Mouse (Mus musculus): Measurements from ENCODE around the gene Ift122. TPM values are rescaled to one million over a fixed set of nuclear protein-coding genes. Genes with fewer than 3 reads are reported as not detected.
A peak's percentile ranks its signal among the peaks of the same experiment; 100 is the strongest.

Gene Ift122
- polyA plus RNA-seq, 1 experiment from 2014 or later, result 29.4 TPM

DNA sequence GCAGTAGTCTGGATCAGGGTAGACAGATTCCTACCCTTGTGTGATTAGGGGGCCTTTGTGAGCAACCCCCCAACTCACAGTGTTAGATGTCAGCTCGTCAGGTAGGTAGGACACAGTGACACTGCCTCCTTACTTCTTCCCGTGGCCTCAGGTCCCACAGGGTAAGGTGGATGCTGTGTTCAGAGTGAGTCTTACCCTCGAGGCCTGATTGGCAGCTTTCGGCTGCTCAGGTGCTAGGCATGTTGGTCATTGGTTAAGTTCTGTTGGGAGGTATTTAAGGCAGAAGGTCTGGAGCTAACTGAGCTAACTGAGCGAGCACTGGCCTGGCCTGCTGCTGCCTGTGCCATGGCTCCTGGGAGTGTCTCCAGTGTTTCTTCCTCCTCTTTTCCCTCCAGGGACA is 91.4 kb downstream of the Ift122 start, which contains the start of gene H1foo:
Gene H1foo (plus strand): TSS at position 301 of the 400 bp plus-strand sequence.
- 79% methylated on average over 5 of the region's 5 CpGs for WGBS
- Histone ChIP-seq H3K9ac (ENCODE audit: low read length) (no peak within 1 kb of the TSS), H3K4me3 (ENCODE audit: low read depth, low read length) (no peak within 1 kb of the TSS), H3K4me2 (ENCODE audit: low read depth, severe bottlenecking) (no peak within 1 kb of the TSS), H3K27me3 (ENCODE audit: control insufficient read depth, insufficient read depth, low read length) (no peaks in the 10 kb centered on the region), H3K36me3 (ENCODE audit: control insufficient read depth, insufficient read depth, low read length) (no peaks in the 10 kb centered on the region), H3K9me3 (ENCODE audit: control insufficient read depth, low read length) (no peaks in the 10 kb centered on the region), H3K4me1 (ENCODE audit: control insufficient read depth, insufficient read depth, low read length) (no peaks in the 10 kb centered on the region), H3K27ac (replicated peaks; ENCODE audit: low read depth, low read length) (no peak within 1 kb of the TSS)
- no peak for DNase-seq (ENCODE audit: low spot score)
- no peak for ATAC-seq (ENCODE audit: insufficient number of reproducible peaks, low FRiP score, low TSS enrichment, low read depth)

DNA sequence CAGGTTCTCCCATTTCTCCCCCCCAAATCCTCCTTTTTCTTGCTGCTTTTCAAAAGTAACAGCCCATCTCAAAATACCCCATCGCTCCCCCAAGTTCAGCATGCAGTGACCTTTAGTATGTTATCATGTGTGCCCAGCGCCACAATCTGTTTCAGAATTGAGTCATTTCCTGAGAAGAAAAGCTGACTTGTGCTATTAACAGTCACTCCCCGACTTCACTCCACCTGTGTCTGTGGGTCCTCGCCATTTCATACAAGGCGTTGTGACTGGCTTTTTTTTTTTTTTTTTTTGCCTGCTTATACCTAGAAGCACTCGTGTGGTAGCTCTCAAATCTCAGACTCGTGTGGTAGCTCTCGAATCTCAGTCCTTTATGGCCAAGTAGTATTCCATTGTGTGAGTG is 92.4 kb downstream of the Ift122 start:
- WGBS, result 81% methylated on average over 8 of the region's 8 CpGs

DNA sequence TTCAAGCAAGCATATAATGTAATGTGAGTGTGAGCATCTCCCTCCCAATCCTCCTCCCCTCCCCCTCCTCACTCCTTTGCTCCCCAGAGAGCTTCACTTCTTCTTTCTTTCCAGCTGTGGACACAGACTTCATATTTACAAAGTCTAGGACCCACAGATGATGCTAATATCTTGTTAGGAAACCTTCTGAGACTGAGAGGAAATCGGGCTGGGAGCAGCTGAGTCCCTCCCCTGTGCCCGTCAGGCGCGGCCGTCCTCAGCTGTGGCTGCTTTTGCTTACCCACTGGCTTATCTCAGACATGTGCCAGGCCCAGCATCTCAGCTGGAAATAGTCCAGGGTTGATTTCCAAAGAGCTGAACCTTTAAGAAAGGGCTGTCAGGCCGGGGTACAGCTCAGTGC is 93.1 kb downstream of the Ift122 start:
- no peak overlapping the region for H3K4me2 ChIP-seq (ENCODE audit: low read depth, severe bottlenecking)
- 81% methylated on average over 6 of the region's 6 CpGs for WGBS
- ATAC-seq (ENCODE audit: insufficient number of reproducible peaks, low FRiP score, low TSS enrichment, low read depth) (no peak), DNase-seq (ENCODE audit: low spot score) (no peak)
- H3K27me3 ChIP-seq (ENCODE audit: control insufficient read depth, insufficient read depth, low read length), result no peaks in the 10 kb centered on the region
- H3K4me1 ChIP-seq (ENCODE audit: control insufficient read depth, insufficient read depth, low read length), result 0 out of 2 replicates have a peak, but pooled peaks cover 2% of the 10 kb centered on the region
- no peaks in the 10 kb centered on the region for H3K9me3 ChIP-seq (ENCODE audit: control insufficient read depth, low read length)
- H3K9ac ChIP-seq (ENCODE audit: low read length), result no peak overlapping the region
- H3K27ac ChIP-seq (replicated peaks; ENCODE audit: low read depth, low read length), result no peak overlapping the region
- H3K4me3 ChIP-seq (ENCODE audit: low read depth, low read length), result no peak overlapping the region
- no peaks in the 10 kb centered on the region; the same call in 1 of the 2 replicates for H3K36me3 ChIP-seq (ENCODE audit: control insufficient read depth, insufficient read depth, low read length)

More for the DNA sequence above, 92.4 kb downstream of the Ift122 start:
- ATAC-seq (ENCODE audit: insufficient number of reproducible peaks, low FRiP score, low TSS enrichment, low read depth) (no peak), DNase-seq (ENCODE audit: low spot score) (no peak)
- no peaks in the 10 kb centered on the region for H3K36me3 ChIP-seq (ENCODE audit: control insufficient read depth, insufficient read depth, low read length)
- H3K4me2 ChIP-seq (ENCODE audit: low read depth, severe bottlenecking), result no peak overlapping the region
- H3K9ac ChIP-seq (ENCODE audit: low read length), result no peak overlapping the region
- H3K9me3 ChIP-seq (ENCODE audit: control insufficient read depth, low read length), result no peaks in the 10 kb centered on the region
- H3K4me3 ChIP-seq (ENCODE audit: low read depth, low read length), result no peak overlapping the region
- H3K4me1 ChIP-seq (ENCODE audit: control insufficient read depth, insufficient read depth, low read length), result 0 out of 2 replicates have a peak, but pooled peaks cover 2% of the 10 kb centered on the region
- H3K27me3 ChIP-seq (ENCODE audit: control insufficient read depth, insufficient read depth, low read length), result no peaks in the 10 kb centered on the region
- no peak overlapping the region for H3K27ac ChIP-seq (replicated peaks; ENCODE audit: low read depth, low read length)

DNA sequence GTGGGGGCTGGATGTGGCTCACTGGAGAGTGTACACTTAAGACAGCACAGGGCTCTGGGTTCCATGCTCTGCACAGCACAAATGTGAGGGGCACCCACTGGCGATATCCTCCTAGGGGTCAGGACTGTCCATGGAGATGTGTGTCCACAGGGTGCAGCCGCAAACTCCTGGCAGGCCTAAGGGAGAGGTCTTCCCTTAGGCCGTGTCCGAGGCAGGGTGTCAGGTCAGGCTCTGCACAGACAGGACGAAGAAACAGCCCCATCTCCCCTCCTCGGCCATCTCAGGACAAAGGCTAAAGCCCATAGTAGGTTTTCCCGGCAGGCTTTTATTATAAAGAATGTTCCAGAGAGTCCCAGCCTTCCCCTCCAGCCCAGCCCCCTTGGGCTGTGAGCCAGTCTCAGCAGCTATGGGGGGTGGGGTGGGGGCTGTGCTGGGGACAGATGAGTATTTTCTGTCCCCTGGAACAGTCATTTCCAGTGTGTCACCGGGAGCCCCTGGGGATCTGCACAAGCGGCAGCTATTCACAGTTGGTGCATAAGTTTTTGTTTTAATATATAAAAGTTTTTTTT is 101.3 kb downstream of the Ift122 start:
- Histone ChIP-seq H3K27me3 (ENCODE audit: control insufficient read depth, insufficient read depth, low read length) (no peaks in the 10 kb centered on the region), H3K27ac (replicated peaks; ENCODE audit: low read depth, low read length) (no peak overlapping the region)

DNA sequence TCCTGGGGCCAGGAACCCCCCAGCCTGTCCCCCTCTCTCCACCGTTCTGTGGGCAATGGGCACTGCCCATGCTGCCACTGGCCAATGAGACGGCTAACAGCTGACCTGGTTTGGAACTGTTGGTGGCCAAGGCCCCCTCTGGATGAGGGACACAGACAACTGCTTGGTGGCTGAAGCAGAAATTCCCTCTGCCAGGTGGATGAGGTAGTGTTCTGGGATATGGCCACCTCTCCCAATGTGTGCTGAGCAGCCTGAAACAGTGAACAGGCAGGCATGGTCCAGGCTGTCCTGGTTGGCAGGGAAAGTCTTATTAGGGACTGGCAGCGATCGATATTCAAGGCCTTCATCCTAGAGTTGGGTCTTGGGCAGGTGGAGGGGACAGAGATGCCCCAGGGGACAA is 101.9 kb downstream of the Ift122 start:
- DNase-seq (ENCODE audit: low spot score) (no peak), ATAC-seq (ENCODE audit: insufficient number of reproducible peaks, low FRiP score, low TSS enrichment, low read depth) (no peak)
- Histone ChIP-seq H3K4me3 (ENCODE audit: low read depth, low read length) (no peak overlapping the region), H3K27ac (replicated peaks; ENCODE audit: low read depth, low read length) (no peak overlapping the region), H3K27me3 (ENCODE audit: control insufficient read depth, insufficient read depth, low read length) (no peaks in the 10 kb centered on the region), H3K36me3 (ENCODE audit: control insufficient read depth, insufficient read depth, low read length) (no peaks in the 10 kb centered on the region; the same call in 1 of the 2 replicates), H3K9ac (ENCODE audit: low read length) (no peak overlapping the region), H3K4me1 (ENCODE audit: control insufficient read depth, insufficient read depth, low read length) (peaks cover 24% of the 10 kb centered on the region), H3K9me3 (ENCODE audit: control insufficient read depth, low read length) (no peaks in the 10 kb centered on the region), H3K4me2 (ENCODE audit: low read depth, severe bottlenecking) (no peak overlapping the region)
- 91% methylated on average over 4 of the region's 4 CpGs for WGBS

More for the DNA sequence above, 101.3 kb downstream of the Ift122 start:
- Histone ChIP-seq H3K4me2 (ENCODE audit: low read depth, severe bottlenecking) (no peak overlapping the region), H3K4me1 (ENCODE audit: control insufficient read depth, insufficient read depth, low read length) (peaks cover 26% of the 10 kb centered on the region), H3K4me3 (ENCODE audit: low read depth, low read length) (no peak overlapping the region), H3K36me3 (ENCODE audit: control insufficient read depth, insufficient read depth, low read length) (no peaks in the 10 kb centered on the region; the same call in 1 of the 2 replicates), H3K9me3 (ENCODE audit: control insufficient read depth, low read length) (no peaks in the 10 kb centered on the region), H3K9ac (ENCODE audit: low read length) (no peak overlapping the region)
- no peak for ATAC-seq (ENCODE audit: insufficient number of reproducible peaks, low FRiP score, low TSS enrichment, low read depth)
- DNase-seq (ENCODE audit: low spot score), result no peak
- 88% methylated on average over 9 of the region's 9 CpGs for WGBS

DNA sequence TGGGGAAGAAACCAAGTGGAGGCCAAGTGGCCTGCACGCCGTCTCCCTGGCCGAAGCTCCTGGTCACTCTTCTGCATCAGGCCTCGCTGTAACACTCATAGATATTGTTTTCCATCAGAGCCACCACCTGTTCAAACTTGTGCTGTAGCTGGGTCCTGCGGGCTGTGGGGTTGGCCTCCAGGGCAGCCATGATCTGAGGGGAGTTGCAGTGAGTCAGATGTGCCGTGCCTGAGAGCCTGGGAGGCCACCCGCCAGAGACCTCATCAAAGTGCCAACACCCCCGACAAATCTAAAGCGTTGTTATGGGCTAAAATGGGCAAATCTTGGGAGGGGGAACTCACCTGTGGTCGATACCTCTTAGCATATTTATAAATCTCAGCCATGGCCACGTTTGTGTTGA is 102.4 kb downstream of the Ift122 start:
- peaks cover 23% of the 10 kb centered on the region for H3K4me1 ChIP-seq (ENCODE audit: control insufficient read depth, insufficient read depth, low read length)
- H3K9me3 ChIP-seq (ENCODE audit: control insufficient read depth, low read length), result no peaks in the 10 kb centered on the region
- no peaks in the 10 kb centered on the region; the same call in 1 of the 2 replicates for H3K36me3 ChIP-seq (ENCODE audit: control insufficient read depth, insufficient read depth, low read length)
- H3K4me2 ChIP-seq (ENCODE audit: low read depth, severe bottlenecking), result no peak overlapping the region
- no peak overlapping the region for H3K4me3 ChIP-seq (ENCODE audit: low read depth, low read length)
- ATAC-seq (ENCODE audit: insufficient number of reproducible peaks, low FRiP score, low TSS enrichment, low read depth), result no peak
- H3K9ac ChIP-seq (ENCODE audit: low read length), result no peak overlapping the region
- no peaks in the 10 kb centered on the region for H3K27me3 ChIP-seq (ENCODE audit: control insufficient read depth, insufficient read depth, low read length)
- no peak overlapping the region for H3K27ac ChIP-seq (replicated peaks; ENCODE audit: low read depth, low read length)
- DNase-seq (ENCODE audit: low spot score), result no peak
- WGBS, result 72% methylated on average over 11 of the region's 11 CpGs

DNA sequence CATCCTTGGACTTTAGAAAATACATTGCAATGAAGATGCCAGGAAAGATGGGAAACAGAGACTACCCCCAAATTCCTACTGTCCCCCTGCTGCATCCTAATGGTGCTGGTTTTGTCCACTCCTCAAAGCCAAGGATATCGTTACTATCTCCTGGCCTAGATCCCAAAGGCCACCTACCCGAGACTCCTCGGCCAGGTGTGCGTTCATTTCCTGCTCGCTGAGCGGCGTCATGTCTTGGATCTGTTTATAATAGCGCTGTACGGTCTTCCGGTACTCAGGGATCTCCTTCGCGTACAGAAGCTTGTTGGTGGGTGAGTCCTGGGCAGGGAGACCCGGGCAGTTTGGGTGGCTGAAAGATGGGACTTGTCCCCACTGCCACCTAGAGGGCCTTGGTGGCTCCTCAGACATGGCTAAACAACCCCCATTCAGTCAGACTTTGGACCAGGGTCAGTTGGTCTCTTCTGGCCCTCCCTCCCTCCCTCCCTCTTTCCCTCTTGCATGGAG is 103.2 kb downstream of the Ift122 start:
- WGBS, result 83% methylated on average over 13 of the region's 13 CpGs

DNA sequence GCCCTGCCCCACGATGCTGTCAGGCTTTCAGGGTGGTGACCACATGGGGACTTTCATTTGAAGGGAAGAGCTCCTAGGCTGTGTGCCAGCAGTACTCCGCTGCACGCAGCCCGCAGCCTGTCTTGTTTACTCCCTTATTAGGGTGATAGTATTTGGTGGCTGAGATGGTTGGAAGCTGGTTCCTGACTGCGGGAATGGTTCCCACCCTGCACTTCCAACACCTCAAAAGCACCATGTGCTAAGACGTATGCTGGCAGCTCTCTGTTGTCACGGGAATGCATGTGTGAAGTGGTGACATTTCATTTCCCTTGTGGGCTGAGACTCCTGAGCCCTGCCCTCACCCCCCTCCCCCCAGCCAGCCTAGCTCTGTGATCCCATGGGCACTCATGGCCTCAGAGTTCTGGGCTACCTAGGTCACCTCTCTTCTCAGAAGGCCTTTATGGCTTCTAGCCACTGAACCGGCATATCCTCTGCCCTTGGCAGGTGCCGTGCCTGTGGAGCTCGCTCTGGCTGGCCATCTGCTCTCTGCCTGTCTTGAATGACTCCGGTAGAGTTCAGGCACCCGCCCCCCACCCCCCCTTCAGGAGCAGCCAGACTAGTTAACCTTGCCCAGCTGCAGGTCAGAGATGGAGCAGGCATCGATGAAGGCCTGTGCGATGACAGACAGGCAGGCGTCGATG is 103.8 kb downstream of the Ift122 start:
- ATAC-seq (ENCODE audit: insufficient number of reproducible peaks, low FRiP score, low TSS enrichment, low read depth), result no peak
- H3K4me1 ChIP-seq (ENCODE audit: control insufficient read depth, insufficient read depth, low read length), result peaks cover 23% of the 10 kb centered on the region
- no peaks in the 10 kb centered on the region for H3K9me3 ChIP-seq (ENCODE audit: control insufficient read depth, low read length)
- no peak overlapping the region for H3K27ac ChIP-seq (replicated peaks; ENCODE audit: low read depth, low read length)
- 31% methylated on average over 16 of the region's 16 CpGs for WGBS
- H3K9ac ChIP-seq (ENCODE audit: low read length), result no peak overlapping the region
- H3K4me3 ChIP-seq (ENCODE audit: low read depth, low read length), result no peak overlapping the region
- no peaks in the 10 kb centered on the region for H3K36me3 ChIP-seq (ENCODE audit: control insufficient read depth, insufficient read depth, low read length)
- H3K27me3 ChIP-seq (ENCODE audit: control insufficient read depth, insufficient read depth, low read length), result no peaks in the 10 kb centered on the region
- H3K4me2 ChIP-seq (ENCODE audit: low read depth, severe bottlenecking), result no peak overlapping the region; the same call in 1 of the 2 replicates
- peak; percentile 43 for DNase-seq (ENCODE audit: low spot score)

More for the DNA sequence above, 103.2 kb downstream of the Ift122 start:
- Histone ChIP-seq H3K4me3 (ENCODE audit: low read depth, low read length) (no peak overlapping the region), H3K4me1 (ENCODE audit: control insufficient read depth, insufficient read depth, low read length) (peaks cover 23% of the 10 kb centered on the region), H3K36me3 (ENCODE audit: control insufficient read depth, insufficient read depth, low read length) (no peaks in the 10 kb centered on the region; the same call in 1 of the 2 replicates), H3K9ac (ENCODE audit: low read length) (no peak overlapping the region), H3K9me3 (ENCODE audit: control insufficient read depth, low read length) (no peaks in the 10 kb centered on the region), H3K27ac (replicated peaks; ENCODE audit: low read depth, low read length) (no peak overlapping the region), H3K4me2 (ENCODE audit: low read depth, severe bottlenecking) (no peak overlapping the region), H3K27me3 (ENCODE audit: control insufficient read depth, insufficient read depth, low read length) (no peaks in the 10 kb centered on the region)
- ATAC-seq (ENCODE audit: insufficient number of reproducible peaks, low FRiP score, low TSS enrichment, low read depth) (no peak), DNase-seq (ENCODE audit: low spot score) (no peak)

Data from limb, embryonic 11.5 days (tissue).